Mouse (Mus musculus) stomach, embryonic 15.5 days (tissue): ENCODE measurements around the gene Itgad. TPM values are rescaled to one million over a fixed set of nuclear protein-coding genes. Genes with fewer than 3 reads are reported as not detected.

Experiments used
- ATAC-seq: fragments of 200-750 bp; cut with Nextera tagmentation; 2 replicates; pipeline ENCODE4 v1.8.0; 2017; ENCODE audit warnings: low read depth, moderate number of reproducible peaks, moderate TSS enrichment; ENCODE audit not compliant: insufficient read depth, low FRiP score
- H3K27ac ChIP-seq: fragments of 300-500 bp; sonication (generic); 2 replicates; pipeline ENCODE4 v1.5.1; 2015; ENCODE audit warnings: mild to moderate bottlenecking, inconsistent platforms
- H3K27me3 ChIP-seq: fragments of 300-500 bp; sonication (generic); replicated peaks from 2 replicates; pipeline ENCODE4 v1.6.1; 2015; ENCODE audit warnings: inconsistent platforms
- H3K36me3 ChIP-seq: fragments of 300-500 bp; sonication (generic); 2 replicates; pipeline ENCODE4 v1.6.1; 2015; ENCODE audit warnings: inconsistent platforms
- H3K4me1 ChIP-seq: fragments of 300-500 bp; sonication (generic); 2 replicates; pipeline ENCODE4 v1.6.1; 2015; ENCODE audit warnings: inconsistent platforms
- H3K4me2 ChIP-seq: fragments of 300-500 bp; sonication (generic); 2 replicates; pipeline ENCODE4 v1.6.1; 2015; ENCODE audit warnings: mild to moderate bottlenecking, inconsistent platforms
- H3K4me3 ChIP-seq: fragments of 300-500 bp; sonication (generic); replicated peaks from 2 replicates; pipeline ENCODE4 v1.5.1; 2015; ENCODE audit warnings: inconsistent platforms
- H3K9ac ChIP-seq: fragments of 300-500 bp; sonication (generic); 2 replicates; pipeline ENCODE4 v1.6.1; 2015; ENCODE audit warnings: inconsistent platforms
- H3K9me3 ChIP-seq: fragments of 300-500 bp; sonication (generic); 2 replicates; pipeline ENCODE4 v1.6.1; 2016; ENCODE audit warnings: inconsistent platforms
- WGBS: fragments of 180-500 bp; shearing (Covaris S2); methylation state at CpG from one replicate; pipeline ENCODE4 v1.1.7; 2015; 5-methylcytosine and 5-hydroxymethylcytosine counted together
- polyA plus RNA-seq: library from polyadenylated mRNA; unstranded; fragments of >200 nt; fragmentation: Nextera tagmentation; extraction: Ambion mirVana; gene quantifications from 2 replicates; pipeline ENCODE4 v1.2.1, GENCODE M21; 2015

Gene Itgad
- polyA plus RNA-seq, 1 experiment from 2014 or later = not detected

DNA sequence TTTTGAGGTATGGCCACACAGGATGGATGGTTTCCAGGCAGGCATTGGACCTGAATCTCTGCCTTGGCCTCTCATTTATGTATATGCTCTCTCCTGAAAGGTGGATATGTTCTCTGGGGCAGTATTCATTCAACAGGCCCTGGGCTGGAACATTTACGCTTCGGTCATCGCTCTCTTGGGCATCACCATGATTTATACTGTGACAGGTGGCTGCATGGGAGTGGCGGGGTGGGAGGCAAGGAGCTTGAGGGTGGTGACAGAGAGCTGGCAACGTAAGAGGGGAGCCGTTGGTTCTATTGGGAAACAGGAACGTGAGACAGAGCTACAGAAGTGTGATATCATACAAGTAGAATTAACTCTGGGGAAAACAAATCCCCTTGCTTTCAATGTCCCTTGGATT lies 113.6 kb downstream of the Itgad start:
- no peak overlapping the region for H3K9ac ChIP-seq
- no peak overlapping the region for H3K27ac ChIP-seq
- H3K4me3 ChIP-seq = no peak overlapping the region
- 83% methylated on average over 7 of the region's 7 CpGs for WGBS
- no peaks in the 10 kb centered on the region; the same call in 1 of the 2 replicates for H3K36me3 ChIP-seq
- no peaks in the 10 kb centered on the region for H3K9me3 ChIP-seq
- no peaks in the 10 kb centered on the region for H3K27me3 ChIP-seq
- H3K4me2 ChIP-seq = no peak overlapping the region
- H3K4me1 ChIP-seq = peaks cover 9% of the 10 kb centered on the region; the same call in 1 of the 2 replicates
- ATAC-seq = no peak

- Histone ChIP-seq H3K9me3 (no peaks in the 10 kb centered on the region), H3K4me2 (no peak overlapping the region), H3K27ac (no peak overlapping the region), H3K9ac (no peak overlapping the region), H3K4me3 (no peak overlapping the region), H3K27me3 (no peaks in the 10 kb centered on the region), H3K36me3 (peaks cover 18% of the 10 kb centered on the region), H3K4me1 (peaks cover 9% of the 10 kb centered on the region; the same call in 1 of the 2 replicates)
- peak; percentile 93 for ATAC-seq
- 41% methylated on average over 13 of the region's 13 CpGs for WGBS
Observed at GRCm38 (mm10) chr7:128270431-128270850, 116.3 kb downstream of the Itgad start.

DNA sequence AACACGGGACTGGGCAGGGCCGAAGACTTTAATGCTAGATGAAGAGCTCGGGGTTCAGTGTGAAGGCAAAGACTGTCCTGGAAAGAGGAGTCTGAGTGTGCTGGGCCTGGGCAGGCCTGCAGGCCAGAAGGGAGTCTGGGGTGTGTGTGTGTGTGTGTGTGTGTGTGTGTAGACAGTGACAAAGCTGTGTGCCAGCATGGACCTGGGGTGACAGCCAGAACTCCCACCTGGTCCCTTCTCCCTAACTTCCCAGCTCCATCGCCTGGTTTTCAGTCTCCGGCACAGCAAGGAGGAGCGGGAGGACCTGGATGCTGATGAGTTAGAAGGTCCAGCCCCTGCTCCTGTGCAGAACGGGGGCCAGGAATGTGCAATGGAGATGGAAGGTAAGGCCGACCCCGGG lies 117.3 kb downstream of the Itgad start:
- WGBS = 93% methylated on average over 9 of the region's 9 CpGs
- no peak for ATAC-seq

More for the DNA sequence above, 117.3 kb downstream of the Itgad start:
- H3K9me3 ChIP-seq = no peaks in the 10 kb centered on the region
- H3K4me3 ChIP-seq = no peak overlapping the region
- no peaks in the 10 kb centered on the region for H3K27me3 ChIP-seq
- H3K9ac ChIP-seq = no peak overlapping the region
- no peak overlapping the region for H3K27ac ChIP-seq
- peaks cover 9% of the 10 kb centered on the region; the same call in 1 of the 2 replicates for H3K4me1 ChIP-seq
- H3K36me3 ChIP-seq = peaks cover 29% of the 10 kb centered on the region
- H3K4me2 ChIP-seq = no peak overlapping the region

Other genes with a start within 250 kb of the Itgad start
- gene Kat8, start 241.9 kb upstream of the Itgad start, polyA plus RNA-seq = 35.0 and 35.6 TPM in 2 replicates
- 61.2 and 70.2 TPM in 2 replicates for gene Prss8, start 224.3 kb upstream of the Itgad start, polyA plus RNA-seq
- gene Prss36, start 207.7 kb upstream of the Itgad start, polyA plus RNA-seq = 10.8 and 10.9 TPM in 2 replicates
- 367 and 393 TPM in 2 replicates for gene Fus, start 186.9 kb upstream of the Itgad start, polyA plus RNA-seq
- 177 and 185 TPM in 2 replicates for gene Pycard, start 160.5 kb upstream of the Itgad start, polyA plus RNA-seq
- 0.09 and 0.41 TPM in 2 replicates for gene Trim72, start 150.4 kb upstream of the Itgad start, polyA plus RNA-seq
- 3.5 and 3.6 TPM in 2 replicates for gene Itgam, start 91.7 kb upstream of the Itgad start, polyA plus RNA-seq
- gene Gm49368, start 91.7 kb upstream of the Itgad start, polyA plus RNA-seq = not detected in 2 replicates
- gene Itgax, start 24.8 kb upstream of the Itgad start, polyA plus RNA-seq = 0.22 and 0.40 TPM in 2 replicates
- gene Cox6a2, start 52.0 kb downstream of the Itgad start, polyA plus RNA-seq = 1.0 and 2.4 TPM in 2 replicates
- gene Armc5, start 83.0 kb downstream of the Itgad start, polyA plus RNA-seq = 18.2 and 19.9 TPM in 2 replicates
- gene 9130023H24Rik, start 83.7 kb downstream of the Itgad start, polyA plus RNA-seq = 6.1 and 7.1 TPM in 2 replicates
- gene Tgfb1i1, start 92.4 kb downstream of the Itgad start, polyA plus RNA-seq = 184 and 204 TPM in 2 replicates
- gene Slc5a2, start 111.3 kb downstream of the Itgad start, polyA plus RNA-seq = 0.57 and 1.1 TPM in 2 replicates
- 34.7 and 40.3 TPM in 2 replicates for gene BC017158, start 143.8 kb downstream of the Itgad start, polyA plus RNA-seq